Mouse (Mus musculus) right cerebral cortex, postnatal 14 days (tissue): ENCODE measurements around the gene Ddx10.
"Not testable (repeated sequence)": the region's sequence is repeated elsewhere in the genome, so short reads cannot be mapped to it uniquely, and the experiment has no call there.

Experiments
- DNase-seq: peaks from one replicate; pipeline ENCODE4 v3.0.0; 2022

Ddx10 gene

GRCm38 (mm10) chr9:53143508-53143907 is 104.3 kb downstream of the Ddx10 start:
- DNase-seq: no peak

GRCm38 (mm10) chr9:53142424-53142823 is 105.4 kb downstream of the Ddx10 start:
- not testable (repeated sequence) for DNase-seq

GRCm38 (mm10) chr9:53140610-53141165 is 107.2 kb downstream of the Ddx10 start:
- DNase-seq: no peak

GRCm38 (mm10) chr9:53132826-53133225 is 115.0 kb downstream of the Ddx10 start:
- DNase-seq: no peak

GRCm38 (mm10) chr9:53130460-53130859 is 117.4 kb downstream of the Ddx10 start:
- DNase-seq: no peak

GRCm38 (mm10) chr9:53101103-53101502 is 146.8 kb downstream of the Ddx10 start:
- DNase-seq: no peak

GRCm38 (mm10) chr9:53095319-53096165 is 152.3 kb downstream of the Ddx10 start:
- no peak for DNase-seq

GRCm38 (mm10) chr9:53094536-53094935 is 153.3 kb downstream of the Ddx10 start:
- DNase-seq: no peak

- no peak for DNase-seq
Measured at GRCm38 (mm10) chr9:53077626-53078025, 170.2 kb downstream of the Ddx10 start.

- no peak for DNase-seq
Measured at GRCm38 (mm10) chr9:53075931-53076330, 171.9 kb downstream of the Ddx10 start.

GRCm38 (mm10) chr9:53074443-53074842 is 173.4 kb downstream of the Ddx10 start:
- no peak for DNase-seq

GRCm38 (mm10) chr9:53073576-53074112 is 174.2 kb downstream of the Ddx10 start:
- DNase-seq: no peak

GRCm38 (mm10) chr9:53072088-53072487 is 175.8 kb downstream of the Ddx10 start:
- DNase-seq: no peak

GRCm38 (mm10) chr9:53070875-53071524 is 176.9 kb downstream of the Ddx10 start:
- DNase-seq: no peak

- DNase-seq: no peak
Measured at GRCm38 (mm10) chr9:53068166-53068565, 179.7 kb downstream of the Ddx10 start.

GRCm38 (mm10) chr9:53066428-53066827 is 181.4 kb downstream of the Ddx10 start:
- no peak for DNase-seq

- DNase-seq: no peak
Measured at GRCm38 (mm10) chr9:53065028-53065427, 182.8 kb downstream of the Ddx10 start.

GRCm38 (mm10) chr9:53064531-53064930 is 183.3 kb downstream of the Ddx10 start:
- no peak for DNase-seq

GRCm38 (mm10) chr9:53055306-53055705 is 192.5 kb downstream of the Ddx10 start:
- no peak for DNase-seq
